Mouse (Mus musculus) erythroblast, embryonic 14.5 days (primary cell): ENCODE measurements around the gene Irgm1. TPM values are rescaled to one million over a fixed set of nuclear protein-coding genes. Genes with fewer than 3 reads are reported as not detected.

Experiments used
- H3K27me3 ChIP-seq: 2 replicates; pipeline ENCODE4 v1.6.1; 2012; ENCODE audit warnings: inconsistent platforms; ENCODE audit not compliant: control insufficient read depth
- H3K36me3 ChIP-seq: 2 replicates; pipeline ENCODE4 v1.6.1; 2012; ENCODE audit warnings: mild to moderate bottlenecking, inconsistent platforms; ENCODE audit not compliant: control insufficient read depth
- H3K4me1 ChIP-seq: 2 replicates; pipeline ENCODE4 v1.6.1; 2012; ENCODE audit warnings: inconsistent platforms; ENCODE audit not compliant: control insufficient read depth
- H3K4me3 ChIP-seq: replicated peaks from 2 replicates; pipeline ENCODE3; 2012; ENCODE audit warnings: moderate library complexity, mild to moderate bottlenecking, inconsistent platforms
- H3K9me3 ChIP-seq: 2 replicates; pipeline ENCODE4 v1.6.1; 2012; ENCODE audit warnings: low read length, inconsistent platforms, mixed read lengths; ENCODE audit not compliant: control insufficient read depth
- GATA1 ChIP-seq: IDR thresholded peaks from 2 replicates; pipeline ENCODE4 v1.6.1; 2012; ENCODE audit warnings: low read length, inconsistent platforms, mixed read lengths
- TAL1 ChIP-seq: IDR thresholded peaks from 3 replicates; pipeline ENCODE4 v1.6.1; 2012; ENCODE audit warnings: low read length, inconsistent platforms, mixed read lengths
- polyA plus RNA-seq: library from polyadenylated mRNA; stranded (reverse); fragments of >175 nt; gene quantifications from 2 replicates; pipeline ENCODE4 v1.2.3, GENCODE M21; 2012

The Irgm1 gene
- polyA plus RNA-seq, 1 experiment = not detected

GRCm38 (mm10) chr11:48816281-48816781 is 55.2 kb downstream of the Irgm1 start:
- peaks cover 59% of the 10 kb centered on the region for H3K4me1 ChIP-seq
- H3K27me3 ChIP-seq = no peaks in the 10 kb centered on the region
- TF ChIP-seq GATA1 (no peak), TAL1 (no peak)
- H3K4me3 ChIP-seq = peak overlapping the region; percentile 87
- no peaks in the 10 kb centered on the region for H3K9me3 ChIP-seq
- peaks cover 41% of the 10 kb centered on the region for H3K36me3 ChIP-seq

- no peak for TF ChIP-seq TAL1
- no peaks in the 10 kb centered on the region for H3K9me3 ChIP-seq
- no peaks in the 10 kb centered on the region for H3K27me3 ChIP-seq
- peak overlapping the region; percentile 87 for H3K4me3 ChIP-seq
- peaks cover 45% of the 10 kb centered on the region for H3K36me3 ChIP-seq
- H3K4me1 ChIP-seq = peaks cover 55% of the 10 kb centered on the region
Measured at GRCm38 (mm10) chr11:48815851-48816250, 55.6 kb downstream of the Irgm1 start.

- H3K36me3 ChIP-seq = peaks cover 66% of the 10 kb centered on the region
Measured at GRCm38 (mm10) chr11:48813782-48814181, 57.7 kb downstream of the Irgm1 start.

More at GRCm38 (mm10) chr11:48813782-48814181, 57.7 kb downstream of the Irgm1 start:
- H3K4me1 ChIP-seq = peaks cover 50% of the 10 kb centered on the region
- H3K4me3 ChIP-seq = no peak overlapping the region
- no peaks in the 10 kb centered on the region for H3K9me3 ChIP-seq
- TF ChIP-seq TAL1 = no peak
- TF ChIP-seq GATA1 = no peak
- no peaks in the 10 kb centered on the region for H3K27me3 ChIP-seq

Other genes starting within 250 kb of the Irgm1 start
- gene Rack1, start 71.4 kb downstream of the Irgm1 start, polyA plus RNA-seq = 101 and 348 TPM in 2 replicates
- gene Trim41, start 54.3 kb downstream of the Irgm1 start, polyA plus RNA-seq = 2.6 and 3.9 TPM in 2 replicates
- not detected in 2 replicates for gene Trim7, start 45.5 kb downstream of the Irgm1 start, polyA plus RNA-seq
- 4.5 and 4.6 TPM in 2 replicates for gene Gm12184, start 45.0 kb downstream of the Irgm1 start, polyA plus RNA-seq
- gene Gm5431, start 30.5 kb upstream of the Irgm1 start, polyA plus RNA-seq = not detected in 2 replicates
- 0.08 and 0.19 TPM in 2 replicates for gene Psme2b, start 74.5 kb upstream of the Irgm1 start, polyA plus RNA-seq
- 0.02 TPM in 1 of 2 replicates, not detected in the other for gene Olfr56, start 107.2 kb upstream of the Irgm1 start, polyA plus RNA-seq
- not detected in 2 replicates for gene 9930111J21Rik1, start 107.7 kb upstream of the Irgm1 start, polyA plus RNA-seq
- not detected in 2 replicates for gene Gm12185, start 120.5 kb upstream of the Irgm1 start, polyA plus RNA-seq
- gene Tgtp1, start 122.5 kb upstream of the Irgm1 start, polyA plus RNA-seq = not detected in 2 replicates
- gene 9930111J21Rik2, start 179.6 kb upstream of the Irgm1 start, polyA plus RNA-seq = 0.02 TPM in 1 of 2 replicates, not detected in the other
- not detected in 2 replicates for gene Tgtp2, start 192.5 kb upstream of the Irgm1 start, polyA plus RNA-seq
- gene Ifi47, start 204.9 kb upstream of the Irgm1 start, polyA plus RNA-seq = not detected in 2 replicates
- gene Olfr1396, start 243.2 kb upstream of the Irgm1 start, polyA plus RNA-seq = not detected in 2 replicates